Mouse (Mus musculus) heart, postnatal 14 days (tissue): ENCODE results near the gene Cilp2. TPM values are rescaled to one million over a fixed set of nuclear protein-coding genes. Genes with fewer than 3 reads are reported as not detected.

Source experiments
- DNase-seq, 2 experiments: peaks; one replicate each; pipeline ENCODE4 v3.0.0; 2021 to 2022
- intact Hi-C: fragments of 180-260 bp; cut with DNase I; formaldehyde crosslinking; loops from one replicate; pipeline ENCODE4 v1.15.1; 2025
- long read RNA-seq, 2 experiments: library from polyadenylated mRNA; stranded (forward); transcript quantifications; one replicate each; pipeline ENCODE4 v2.0.0; 2021
- total RNA-seq, 2 experiments: library from RNA; stranded (reverse); gene quantifications; 2 replicates each; pipeline ENCODE4 v1.2.3; 2021

Cilp2 gene
- 1 to 10 TPM; 1.7 TPM for total RNA-seq
- long read RNA-seq, experiment 1, full-length matches to known transcripts: 3 of 4 reads
- long read RNA-seq, experiment 1, partial matches to known transcripts: 0 of 4 reads
- long read RNA-seq, experiment 1, other reads (novel, unspliced or antisense): 1 of 4 reads
- long read RNA-seq, experiment 2, partial matches to known transcripts: 0 of 2 reads
- long read RNA-seq, experiment 2, other reads (novel, unspliced or antisense): 2 of 2 reads

GRCm38 (mm10) chr8:69887289-69888243 lies at the start of gene Cilp2:
TSS of gene Cilp2 (minus strand) at chr8:69887687.
- peak; percentile 45 for DNase-seq
- intact Hi-C loops: loop anchor here (2.0 kb wide), 1 partner anchor 13 kb away; no protein-coding TSS in a partner anchor

GRCm38 (mm10) chr8:69936050-69936794 lies 48.7 kb upstream of the Cilp2 start:
- intact Hi-C loops: loop anchor here (5.0 kb wide), 1 partner anchor 36 kb away; no protein-coding TSS in a partner anchor
- DNase-seq: peak; percentile 30 to 75

- intact Hi-C loops: loop anchor here (5.0 kb wide), 1 partner anchor 37 kb away; no protein-coding TSS in a partner anchor
- DNase-seq: no peak
Observed at GRCm38 (mm10) chr8:69935431-69935830, 47.9 kb upstream of the Cilp2 start.

GRCm38 (mm10) chr8:69934582-69934981 lies 47.1 kb upstream of the Cilp2 start:
- no peak for DNase-seq
- intact Hi-C loops: no loop called here

GRCm38 (mm10) chr8:69933811-69934210 lies 46.3 kb upstream of the Cilp2 start:
- intact Hi-C loops: no loop called here
- no peak for DNase-seq

- intact Hi-C loops: no loop called here
- DNase-seq: no peak
Observed at GRCm38 (mm10) chr8:69926901-69927300, 39.4 kb upstream of the Cilp2 start.

- intact Hi-C loops: no loop called here
- no peak for DNase-seq
Observed at GRCm38 (mm10) chr8:69923986-69924385, 36.5 kb upstream of the Cilp2 start.

- intact Hi-C loops: no loop called here
Observed at GRCm38 (mm10) chr8:69921141-69921540, 33.7 kb upstream of the Cilp2 start.

GRCm38 (mm10) chr8:69919876-69920662 lies 32.6 kb upstream of the Cilp2 start:
- intact Hi-C loops: loop anchor here (1.0 to 5.0 kb wide), 5 partner anchors 48 to 246 kb away; partner anchors contain the start of gene Ncan
- DNase-seq: peak; percentile 23 to 69

More at GRCm38 (mm10) chr8:69921141-69921540, 33.7 kb upstream of the Cilp2 start:
- no peak for DNase-seq

GRCm38 (mm10) chr8:69919010-69919409 lies 31.5 kb upstream of the Cilp2 start:
- peak; percentile 74 to 87 for DNase-seq
- intact Hi-C loops: loop anchor here (1.0 to 5.0 kb wide), 5 partner anchors 47 to 247 kb away; partner anchors contain the start of gene Ncan

GRCm38 (mm10) chr8:69918506-69918905 lies 31.0 kb upstream of the Cilp2 start:
- intact Hi-C loops: loop anchor here (2.0 to 5.0 kb wide), 3 partner anchors 46 to 204 kb away; partner anchors contain the start of gene Ncan

GRCm38 (mm10) chr8:69915748-69916147 lies 28.3 kb upstream of the Cilp2 start:
- intact Hi-C loops: loop anchor here (5.0 kb wide), 2 partner anchors 43 to 207 kb away; partner anchors contain the start of gene Ncan
- peak in 1 of 2 experiments; percentile 38 for DNase-seq

More at GRCm38 (mm10) chr8:69918506-69918905, 31.0 kb upstream of the Cilp2 start:
- no peak for DNase-seq

- intact Hi-C loops: no loop called here
Observed at GRCm38 (mm10) chr8:69914526-69914925, 27.0 kb upstream of the Cilp2 start.

GRCm38 (mm10) chr8:69912478-69913074 lies 25.1 kb upstream of the Cilp2 start:
- DNase-seq: no peak
- intact Hi-C loops: no loop called here

More at GRCm38 (mm10) chr8:69914526-69914925, 27.0 kb upstream of the Cilp2 start:
- no peak for DNase-seq

- DNase-seq: no peak
Observed at GRCm38 (mm10) chr8:69911917-69912316, 24.4 kb upstream of the Cilp2 start.

GRCm38 (mm10) chr8:69907106-69907505 lies 19.6 kb upstream of the Cilp2 start:
- intact Hi-C loops: no loop called here
- DNase-seq: no peak

More at GRCm38 (mm10) chr8:69911917-69912316, 24.4 kb upstream of the Cilp2 start:
- intact Hi-C loops: no loop called here

- intact Hi-C loops: no loop called here
- DNase-seq: no peak
Observed at GRCm38 (mm10) chr8:69906260-69906659, 18.8 kb upstream of the Cilp2 start.

- DNase-seq: no peak
- intact Hi-C loops: no loop called here
Observed at GRCm38 (mm10) chr8:69904096-69904495, 16.6 kb upstream of the Cilp2 start.

GRCm38 (mm10) chr8:69903063-69903542 lies 15.6 kb upstream of the Cilp2 start:
- intact Hi-C loops: no loop called here
- peak; percentile 98 to 99 for DNase-seq
